ENCODE assay signal across 7 mouse cellular contexts in genomic region chr5:30913060-30913841, GRCm38 (mm10). TPM values are rescaled to one million over a fixed set of nuclear protein-coding genes. Genes with fewer than 3 reads are reported as not detected.
DNase-seq lines count a peak whose midpoint lies in the region; ATAC-seq lines count a peak whose summit lies in the region.

Emilin1 (plus strand) TSS chr5:30913402.

- no peaks in the 10 kb centered on the region for H3K9me3 ChIP-seq in forebrain, embryonic 10.5 days
- H3K9me3 ChIP-seq in limb, embryonic 12.5 days = no peaks in the 10 kb centered on the region
- H3K9me3 ChIP-seq in midbrain, embryonic 11.5 days (ENCODE audit: control insufficient read depth, low read length) = no peaks in the 10 kb centered on the region

- WGBS in forebrain, embryonic 10.5 days = 31% methylated on average over 13 of the region's 13 CpGs
- 5% methylated on average over 11 of the region's 13 CpGs for WGBS in limb, embryonic 12.5 days
- 29% methylated on average over 12 of the region's 13 CpGs for whole genome bisulfite sequencing in midbrain, embryonic 11.5 days

- peak within 1 kb of the TSS; percentile 87 for H3K27ac ChIP-seq in forebrain, embryonic 10.5 days
- H3K27ac ChIP-seq in limb, embryonic 12.5 days = peak within 1 kb of the TSS; percentile 99
- peak within 1 kb of the TSS; percentile 76 for H3K27ac ChIP-seq in midbrain, embryonic 11.5 days (ENCODE audit: low read depth, low read length)

- intact Hi-C loops in heart, postnatal 10 days (cut with DNase I) = loop anchor here (2.0 kb wide), 1 partner anchor 24 kb away; the partner anchor contains the start of gene Agbl5

- peak within 1 kb of the TSS; percentile 98 for H3K4me2 ChIP-seq in limb, embryonic 12.5 days
- peak within 1 kb of the TSS; percentile 22; the same call in 1 of the 2 replicates for H3K4me2 ChIP-seq in midbrain, embryonic 11.5 days

- peak; percentile 48 to 63 for DNase-seq in adrenal gland, postnatal 36 days
- DNase-seq in forebrain, embryonic 10.5 days (ENCODE audit: extremely low spot score, low spot score) = peak; percentile 57
- peak; percentile 82 to 83 for DNase-seq in heart, postnatal 10 days
- peak; percentile 90 for DNase-seq in midbrain, embryonic 11.5 days (ENCODE audit: low spot score, missing footprints)
- DNase-seq in thymus, postnatal 0 days (ENCODE audit: low spot score) = peak; percentile 50
- DNase-seq in spleen, postnatal 14 days (ENCODE audit: low spot score in 2 of 2) = no peak

- ATAC-seq in limb, embryonic 12.5 days (ENCODE audit: insufficient number of reproducible peaks, insufficient read depth, low FRiP score, low TSS enrichment, low read depth) = peak; percentile 82
- ATAC-seq in midbrain, embryonic 11.5 days (ENCODE audit: low FRiP score) = peak; percentile 20; the same call in 1 of the 2 replicates

- H3K36me3 ChIP-seq in forebrain, embryonic 10.5 days (replicated peaks) = peaks cover 15% of the 10 kb centered on the region
- peaks cover 17% of the 10 kb centered on the region for H3K36me3 ChIP-seq in limb, embryonic 12.5 days
- no peaks in the 10 kb centered on the region for H3K36me3 ChIP-seq in midbrain, embryonic 11.5 days (ENCODE audit: control insufficient read depth, insufficient read depth, low read length)

- H3K4me1 ChIP-seq in forebrain, embryonic 10.5 days = peaks cover 80% of the 10 kb centered on the region
- peaks cover 79% of the 10 kb centered on the region for H3K4me1 ChIP-seq in limb, embryonic 12.5 days (replicated peaks)
- peaks cover 23% of the 10 kb centered on the region for H3K4me1 ChIP-seq in midbrain, embryonic 11.5 days (ENCODE audit: control insufficient read depth, insufficient read depth, low read length)

- peak within 1 kb of the TSS; percentile 79 for H3K9ac ChIP-seq in limb, embryonic 12.5 days (replicated peaks)
- H3K9ac ChIP-seq in midbrain, embryonic 11.5 days (ENCODE audit: low read length) = peak within 1 kb of the TSS; percentile 45

- H3K27me3 ChIP-seq in forebrain, embryonic 10.5 days (ENCODE audit: poor library complexity, severe bottlenecking) = peaks cover 15% of the 10 kb centered on the region
- no peaks in the 10 kb centered on the region for H3K27me3 ChIP-seq in limb, embryonic 12.5 days
- no peaks in the 10 kb centered on the region for H3K27me3 ChIP-seq in midbrain, embryonic 11.5 days (ENCODE audit: control insufficient read depth, insufficient read depth, low read length)

- H3K4me3 ChIP-seq in forebrain, embryonic 10.5 days = peak within 1 kb of the TSS; percentile 44
- H3K4me3 ChIP-seq in limb, embryonic 12.5 days (replicated peaks) = peak within 1 kb of the TSS; percentile 59
- H3K4me3 ChIP-seq in midbrain, embryonic 11.5 days (ENCODE audit: low read depth, low read length) = no peak within 1 kb of the TSS

RNA-seq across cellular contexts. Expression of gene Emilin1, which starts in this region (rescaled TPM):
- total RNA-seq in adrenal gland, postnatal 36 days (2021) = 10 to 100 TPM; 49.8 to 56.0 TPM
- 78.2 and 78.3 TPM in 2 replicates for polyA plus RNA-seq in forebrain, embryonic 10.5 days (2016; fragmentation: Nextera tagmentation; extraction: Ambion mirVana)
- 10 to 100 TPM; 68.4 to 76.3 TPM for total RNA-seq in heart, postnatal 10 days (2021)
- 221 and 225 TPM in 2 replicates for polyA plus RNA-seq in limb, embryonic 12.5 days (2016; fragmentation: Nextera tagmentation; extraction: Ambion mirVana)
- polyA plus RNA-seq in midbrain, embryonic 11.5 days (2014; fragmentation: Nextera tagmentation; extraction: Ambion mirVana) = 28.1 and 30.3 TPM in 2 replicates
- polyA plus RNA-seq in thymus, postnatal 0 days (2015; fragmentation: Nextera tagmentation; extraction: Ambion mirVana) = 47.0 and 47.5 TPM in 2 replicates

Comparison
In these comparisons a context has a peak if more than half of its experiments do, and no peak if none do; other contexts are left out.
1. DNase-seq: peak in adrenal gland, postnatal 36 days (2 of 2), forebrain, embryonic 10.5 days (single experiment), heart, postnatal 10 days (2 of 2), midbrain, embryonic 11.5 days (single experiment) and thymus, postnatal 0 days (single experiment); none in spleen, postnatal 14 days (0 of 2).
2. Peak in every context shown above with its lines, with median percentiles within 50 percentile points of each other: H3K27ac ChIP-seq.